Mouse (Mus musculus) liver, embryonic 14.5 days (tissue): ENCODE results near the gene Herc1. TPM values are rescaled to one million over a fixed set of nuclear protein-coding genes. Genes with fewer than 3 reads are reported as not detected.

ENCODE experiments used
- ATAC-seq: fragments of 200-750 bp; cut with Nextera tagmentation; 2 replicates; pipeline ENCODE4 v1.8.0; 2017; ENCODE audit warnings: moderate number of reproducible peaks, mild to moderate bottlenecking, moderate library complexity; ENCODE audit not compliant: insufficient read depth
- DNase-seq, 3 experiments: peaks; one replicate each; pipeline ENCODE4 v3.0.0-alpha.2; 2012 to 2013; ENCODE audit warnings: low read depth in 3 of 3, low spot score in 3 of 3
- H3K27ac ChIP-seq: fragments of 300-500 bp; sonication (generic); 2 replicates; pipeline ENCODE4 v1.5.1; 2014; ENCODE audit warnings: moderate library complexity, mild to moderate bottlenecking, control low read depth, inconsistent platforms
- H3K27me3 ChIP-seq: fragments of 300-500 bp; sonication (generic); 2 replicates; pipeline ENCODE4 v1.6.1; 2014; ENCODE audit warnings: mild to moderate bottlenecking, low read length, moderate library complexity; ENCODE audit not compliant: control insufficient read depth, insufficient read depth
- H3K36me3 ChIP-seq: fragments of 300-500 bp; sonication (generic); replicated peaks from 2 replicates; pipeline ENCODE4 v1.6.1; 2014; ENCODE audit warnings: low read depth; ENCODE audit not compliant: control insufficient read depth, insufficient read depth
- H3K4me1 ChIP-seq, 2 experiments: fragments of 200-500 bp in 1 of 2; fragments of 300-500 bp in 1 of 2; sonication (generic) in 1 of 2; replicated peaks; 2 replicates each; pipeline ENCODE4 v1.6.1; 2012 to 2014; ENCODE audit warnings: antibody characterized with exemption in 1 of 2, inconsistent platforms in 1 of 2, low read length in 1 of 2; ENCODE audit not compliant: control insufficient read depth in 2 of 2, insufficient read depth in 2 of 2
- H3K4me2 ChIP-seq: fragments of 300-500 bp; sonication (generic); 2 replicates; pipeline ENCODE4 v1.6.1; 2014; ENCODE audit warnings: low read depth, mild to moderate bottlenecking, control low read depth, moderate library complexity
- H3K4me3 ChIP-seq, 2 experiments: fragments of 200-500 bp in 1 of 2; fragments of 300-500 bp in 1 of 2; sonication (generic) in 1 of 2; 2 replicates each; pipeline ENCODE4 v1.5.1; 2012 to 2014; ENCODE audit warnings: low read depth in 2 of 2, low read length in 2 of 2, mild to moderate bottlenecking in 2 of 2, control low read depth in 1 of 2, inconsistent platforms in 1 of 2, moderate library complexity in 1 of 2; ENCODE audit not compliant: insufficient read depth in 1 of 2
- H3K9ac ChIP-seq: fragments of 300-500 bp; sonication (generic); replicated peaks from 2 replicates; pipeline ENCODE4 v1.6.1; 2014; ENCODE audit warnings: mild to moderate bottlenecking, control low read depth, moderate library complexity
- H3K9me3 ChIP-seq: fragments of 300-500 bp; sonication (generic); 2 replicates; pipeline ENCODE4 v1.6.1; 2016; ENCODE audit warnings: low read length, mixed read lengths; ENCODE audit not compliant: control insufficient read depth
- CTCF ChIP-seq: IDR thresholded peaks from 2 replicates; pipeline ENCODE4 v1.5.1; 2016; ENCODE audit warnings: antibody characterized with exemption, low read depth, control low read depth
- EP300 ChIP-seq: IDR thresholded peaks from 2 replicates; pipeline ENCODE4 v1.6.1; 2016; ENCODE audit warnings: antibody characterized with exemption, low read depth
- WGBS: fragments of 180-500 bp; shearing (Covaris S2); extraction: QIAGEN DNeasy Blood & Tissue Kit; methylation state at CpG from one replicate; pipeline ENCODE4 v1.1.7; 2014; ENCODE audit not compliant: insufficient replicate concordance; 5-methylcytosine and 5-hydroxymethylcytosine counted together
- polyA plus RNA-seq, 2 experiments: library from polyadenylated mRNA; depleted of rRNA in 1 of 2; stranded (reverse) in 1 of 2; unstranded in 1 of 2; fragments of >200 nt; fragmentation: Nextera tagmentation in 1 of 2; extraction: Ambion mirVana in 1 of 2; gene quantifications; 2 replicates each; pipeline versions ENCODE4 v1.2.1 to v1.2.3; 2012 to 2014

Herc1 gene
- polyA plus RNA-seq, 2 experiments: 23.9 to 25.0 TPM

DNA sequence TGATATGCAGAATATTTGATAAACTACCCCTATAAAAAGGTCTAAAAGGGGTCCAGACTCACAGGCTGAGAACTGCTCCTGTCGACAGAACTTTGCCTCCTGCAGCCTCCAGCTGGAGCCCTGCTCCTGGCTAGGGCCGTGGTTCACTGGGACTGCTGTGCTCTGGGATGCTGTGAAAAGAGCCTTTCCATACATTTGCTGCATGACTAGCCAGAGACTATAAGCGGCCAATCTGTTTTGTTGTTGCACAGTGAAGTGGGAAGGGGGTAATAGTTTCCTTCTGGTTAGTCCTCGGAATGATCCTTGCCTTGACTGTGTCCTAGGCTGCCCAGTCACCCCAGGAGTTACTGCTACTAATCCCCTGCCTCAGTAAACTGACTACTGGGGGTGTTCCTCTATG lies 155.8 kb downstream of the Herc1 start:
- H3K36me3 ChIP-seq: peaks cover 78% of the 10 kb centered on the region

GRCm38 (mm10) chr9:66506424-66506823 lies 156.2 kb downstream of the Herc1 start:
- no peak for ATAC-seq
- Histone ChIP-seq H3K9me3 (no peaks in the 10 kb centered on the region), H3K36me3 (peaks cover 73% of the 10 kb centered on the region), H3K4me3 (no peak overlapping the region; a peak in 1 of 4 replicates), H3K4me2 (peak overlapping the region; percentile 73), H3K27me3 (no peaks in the 10 kb centered on the region), H3K9ac (peak overlapping the region; percentile 36), H3K27ac (peak overlapping the region; percentile 88), H3K4me1 (peaks cover 40 to 48% of the 10 kb centered on the region in 2 experiments)
- DNase-seq: no peak
- TF ChIP-seq EP300 (no peak), CTCF (no peak)

More for the DNA sequence above, 155.8 kb downstream of the Herc1 start:
- Histone ChIP-seq H3K9ac (peak overlapping the region; percentile 36), H3K27ac (peak overlapping the region; percentile 88), H3K4me3 (peak overlapping the region in 1 of 2 experiments; percentile 41; a peak in 2 of 4 replicates), H3K27me3 (no peaks in the 10 kb centered on the region), H3K4me2 (peak overlapping the region; percentile 73), H3K9me3 (no peaks in the 10 kb centered on the region), H3K4me1 (peaks cover 39 to 47% of the 10 kb centered on the region in 2 experiments)
- DNase-seq (no peak), ATAC-seq (peak; percentile 29; the same call in 1 of the 2 replicates)
- no peak for TF ChIP-seq CTCF
- no peak for TF ChIP-seq EP300
- whole genome bisulfite sequencing: 58% methylated on average over 4 of the region's 4 CpGs

DNA sequence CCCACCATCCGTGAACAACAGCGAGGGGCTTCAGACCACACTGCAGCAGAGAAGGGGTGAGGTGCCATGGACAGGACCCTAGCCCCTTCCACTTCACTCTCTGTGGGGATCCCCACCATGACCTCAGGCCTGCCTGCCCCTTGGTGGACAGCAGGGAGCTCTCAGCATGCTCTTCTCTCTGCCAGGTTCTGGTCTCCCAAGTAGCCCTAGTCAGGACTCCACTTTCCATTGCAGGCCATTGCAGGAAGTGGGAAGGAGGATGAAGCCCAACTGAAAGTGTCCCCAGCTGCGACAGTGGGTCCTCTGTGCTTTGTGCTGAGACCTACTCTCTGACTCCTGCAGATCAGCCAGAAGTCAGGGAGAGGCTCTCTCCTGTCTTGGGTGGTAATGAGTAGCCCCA lies 157.4 kb downstream of the Herc1 start:
- ATAC-seq (no peak), DNase-seq (no peak)
- Histone ChIP-seq H3K9me3 (no peaks in the 10 kb centered on the region), H3K27me3 (no peaks in the 10 kb centered on the region), H3K36me3 (peaks cover 61% of the 10 kb centered on the region), H3K4me3 (no peak overlapping the region), H3K9ac (no peak overlapping the region), H3K27ac (no peak overlapping the region; the same call in 1 of the 2 replicates), H3K4me2 (no peak overlapping the region), H3K4me1 (peaks cover 40 to 46% of the 10 kb centered on the region in 2 experiments)
- WGBS: 87% methylated on average over 3 of the region's 3 CpGs
- TF ChIP-seq EP300 (no peak), CTCF (no peak)

DNA sequence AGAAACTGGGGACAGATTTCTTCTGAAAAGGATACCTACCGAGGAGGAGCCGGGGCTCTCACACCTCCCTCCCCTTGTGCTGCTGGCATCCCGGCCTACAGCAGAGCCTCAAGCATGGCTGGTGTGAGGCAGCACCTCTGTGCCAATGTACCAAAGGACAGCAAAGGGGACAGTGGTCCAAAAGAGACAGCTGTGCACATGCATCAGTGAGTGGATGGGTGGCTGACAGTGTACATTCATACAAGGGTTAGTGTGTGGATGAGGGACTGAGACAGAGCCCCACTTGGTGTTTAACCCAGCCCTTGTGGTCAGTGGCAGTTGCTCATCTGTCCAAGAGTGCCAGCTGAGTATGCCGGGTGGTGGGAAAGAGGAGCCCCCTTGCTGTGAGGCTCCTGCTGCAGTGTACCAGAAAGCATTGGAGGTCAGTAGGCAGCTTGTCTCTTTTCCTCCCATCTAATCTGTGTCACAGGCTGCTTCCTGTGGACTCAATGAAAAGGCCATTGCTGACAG lies 158.7 kb downstream of the Herc1 start:
- Histone ChIP-seq H3K4me1 (peaks cover 34 to 42% of the 10 kb centered on the region in 2 experiments), H3K9me3 (no peaks in the 10 kb centered on the region), H3K4me3 (no peak overlapping the region), H3K9ac (no peak overlapping the region), H3K36me3 (peaks cover 57% of the 10 kb centered on the region), H3K4me2 (no peak overlapping the region), H3K27ac (no peak overlapping the region), H3K27me3 (no peaks in the 10 kb centered on the region)
- ATAC-seq: no peak
- TF ChIP-seq CTCF (no peak), EP300 (no peak)
- DNase-seq: no peak
- 74% methylated on average over 4 of the region's 4 CpGs for WGBS

DNA sequence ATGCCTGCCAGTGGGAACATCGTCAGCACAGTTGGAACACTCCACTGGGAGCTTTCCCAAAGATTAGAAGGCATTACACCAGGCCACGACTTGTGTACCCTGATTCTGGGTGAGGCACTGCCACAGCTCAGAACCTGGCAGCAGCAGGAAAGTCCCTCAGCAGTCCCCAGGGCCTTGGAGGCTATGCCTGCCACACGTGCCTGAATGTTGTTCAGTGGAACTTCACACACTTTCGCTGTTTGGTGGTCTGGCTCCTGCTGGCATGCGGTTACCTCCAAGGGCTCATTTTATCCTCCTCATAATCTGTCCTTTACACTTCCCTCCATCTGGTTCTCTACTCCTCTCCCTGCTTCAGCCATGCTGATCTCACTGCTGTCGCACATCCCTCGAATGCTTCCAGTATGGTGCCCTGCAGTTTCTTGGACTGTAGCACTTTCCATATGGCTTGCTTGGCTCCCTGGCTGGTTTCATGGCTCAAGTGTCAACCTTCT lies 160.1 kb downstream of the Herc1 start:
- H3K36me3 ChIP-seq: peaks cover 47% of the 10 kb centered on the region
- TF ChIP-seq CTCF (no peak), EP300 (no peak)
- H3K9me3 ChIP-seq: no peaks in the 10 kb centered on the region
- WGBS: 78% methylated on average over 7 of the region's 7 CpGs
- no peak overlapping the region; the same call in 1 of the 2 replicates for H3K9ac ChIP-seq
- no peak overlapping the region for H3K27ac ChIP-seq
- H3K4me3 ChIP-seq: peak overlapping the region; percentile 6 to 72; a peak in 3 of 4 replicates
- ATAC-seq (no peak), DNase-seq (no peak)
- peak overlapping the region; percentile 68 for H3K4me2 ChIP-seq
- H3K27me3 ChIP-seq: no peaks in the 10 kb centered on the region
- peaks cover 19 to 28% of the 10 kb centered on the region in 2 experiments for H3K4me1 ChIP-seq
